Mouse (Mus musculus) cerebellum, adult 2 months (tissue): ENCODE data around the gene Tmod2. TPM values are rescaled to one million over a fixed set of nuclear protein-coding genes. Genes with fewer than 3 reads are reported as not detected.
A peak's percentile ranks its signal among the peaks of the same experiment; 100 is the strongest.
"Not testable (repeated sequence)": the region's sequence is repeated elsewhere in the genome, so short reads cannot be mapped to it uniquely, and the experiment has no call there.

Experiments
- DNase-seq, 2 experiments: peaks; one replicate each; pipeline ENCODE4 v3.0.0; 2021
- H3K27ac ChIP-seq: fragments of 200-500 bp; 2 replicates; pipeline ENCODE4 v1.5.1; 2012; ENCODE audit warnings: low read length, control low read depth, inconsistent platforms; ENCODE audit not compliant: insufficient read depth
- H3K27me3 ChIP-seq: fragments of 200-500 bp; 2 replicates; pipeline ENCODE4 v1.6.1; 2012; ENCODE audit warnings: inconsistent platforms, mild to moderate bottlenecking, low read length, moderate library complexity; ENCODE audit not compliant: control insufficient read depth, insufficient read depth
- H3K4me1 ChIP-seq: fragments of 200-500 bp; 2 replicates; pipeline ENCODE4 v1.6.1; 2011; ENCODE audit warnings: low read length; ENCODE audit not compliant: control insufficient read depth, insufficient read depth
- H3K4me3 ChIP-seq: fragments of 200-500 bp; replicated peaks from 2 replicates; pipeline ENCODE3; 2011; ENCODE audit warnings: mild to moderate bottlenecking, low read depth, low read length, control low read depth; ENCODE audit not compliant: insufficient read depth
- CTCF ChIP-seq: fragments of 200-500 bp; IDR thresholded peaks from 2 replicates; pipeline ENCODE4 v1.5.1; 2011; ENCODE audit warnings: low read depth, mild to moderate bottlenecking, control low read depth, low read length, moderate library complexity, borderline replicate concordance; ENCODE audit not compliant: insufficient read depth
- POLR2A ChIP-seq: fragments of 200-500 bp; IDR thresholded peaks from 2 replicates; pipeline ENCODE4 v1.6.1; 2011; ENCODE audit warnings: low read length, control low read depth, borderline replicate concordance; ENCODE audit not compliant: insufficient read depth
- WGBS: fragments of 180-500 bp; shearing (Covaris S2); methylation state at CpG from one replicate; pipeline ENCODE4 v1.1.7; 2018; 5-methylcytosine and 5-hydroxymethylcytosine counted together
- polyA plus RNA-seq: library from polyadenylated mRNA; depleted of rRNA; stranded (reverse); fragments of >200 nt; gene quantifications from 2 replicates; pipeline ENCODE4 v1.2.3, GENCODE M21; 2012

Gene Tmod2
- polyA plus RNA-seq, 1 experiment = 86.7 TPM

GRCm38 (mm10) chr9:75632111-75632510 is 21.0 kb upstream of the Tmod2 start:
- TF ChIP-seq CTCF = no peak
- TF ChIP-seq POLR2A = no peak
- Histone ChIP-seq H3K27me3 (no peaks in the 10 kb centered on the region), H3K27ac (peak overlapping the region; percentile 37; the same call in 1 of the 2 replicates), H3K4me3 (no peak overlapping the region), H3K4me1 (peaks cover 11% of the 10 kb centered on the region; the same call in 1 of the 2 replicates)
- WGBS = 19% methylated on average over 10 of the region's 10 CpGs
- DNase-seq = peak; percentile 45 to 52

- TF ChIP-seq POLR2A (no peak), CTCF (no peak)
- Histone ChIP-seq H3K27me3 (no peaks in the 10 kb centered on the region), H3K4me1 (peaks cover 11% of the 10 kb centered on the region; the same call in 1 of the 2 replicates), H3K27ac (no peak overlapping the region), H3K4me3 (no peak overlapping the region)
- WGBS = 85% methylated on average over 8 of the region's 8 CpGs
- no peak for DNase-seq
Observed at GRCm38 (mm10) chr9:75630823-75631454, 19.8 kb upstream of the Tmod2 start.

- DNase-seq = no peak
- Histone ChIP-seq H3K4me3 (peak overlapping the region; percentile 89), H3K27me3 (no peaks in the 10 kb centered on the region), H3K4me1 (peaks cover 10% of the 10 kb centered on the region; the same call in 1 of the 2 replicates), H3K27ac (peak overlapping the region; percentile 96)
- no peak for TF ChIP-seq POLR2A
- no peak for TF ChIP-seq CTCF
- under 1% methylated on average over 14 of the region's 14 CpGs for WGBS
Observed at GRCm38 (mm10) chr9:75626308-75626604, 15.1 kb upstream of the Tmod2 start.

GRCm38 (mm10) chr9:75625556-75626307 is 14.6 kb upstream of the Tmod2 start, which contains the start of gene Lysmd2:
Gene Lysmd2 (plus strand): TSS chr9:75625741.
- DNase-seq = peak; percentile 87 to 88
- TF ChIP-seq CTCF (no peak), POLR2A (peak; percentile 48; the same call in 1 of the 2 replicates)
- H3K4me1 ChIP-seq = peaks cover 8% of the 10 kb centered on the region; the same call in 1 of the 2 replicates
- peak within 1 kb of the TSS; percentile 89 for H3K4me3 ChIP-seq
- WGBS = 1% methylated on average over 89 of the region's 94 CpGs
- no peaks in the 10 kb centered on the region for H3K27me3 ChIP-seq
- peak within 1 kb of the TSS; percentile 96 for H3K27ac ChIP-seq

- Histone ChIP-seq H3K4me3 (peak overlapping the region; percentile 89), H3K27ac (peak overlapping the region; percentile 96), H3K4me1 (peaks cover 8% of the 10 kb centered on the region; the same call in 1 of the 2 replicates), H3K27me3 (no peaks in the 10 kb centered on the region)
- TF ChIP-seq CTCF (no peak), POLR2A (no peak)
- peak in 1 of 2 experiments; percentile 47 for DNase-seq
- WGBS = 10% methylated on average over 18 of the region's 18 CpGs
Observed at GRCm38 (mm10) chr9:75624983-75625555, 13.9 kb upstream of the Tmod2 start.

- Histone ChIP-seq H3K4me1 (peaks cover 4% of the 10 kb centered on the region; the same call in 1 of the 2 replicates), H3K4me3 (no peak overlapping the region), H3K27ac (no peak overlapping the region), H3K27me3 (no peaks in the 10 kb centered on the region)
- WGBS = 90% methylated on average over 3 of the region's 3 CpGs
- no peak for DNase-seq
- TF ChIP-seq CTCF (no peak), POLR2A (no peak)
Observed at GRCm38 (mm10) chr9:75621428-75621827, 10.3 kb upstream of the Tmod2 start.

- H3K27me3 ChIP-seq, DNase-seq, H3K4me3 ChIP-seq, H3K27ac ChIP-seq, H3K4me1 ChIP-seq: not testable (repeated sequence)
- 98% methylated on average over 2 of the region's 2 CpGs for WGBS
Observed at GRCm38 (mm10) chr9:75619761-75620160, 8.6 kb upstream of the Tmod2 start.
